Mouse (Mus musculus) megakaryocyte, embryonic 14.5 days (primary cell): ENCODE data around the gene Dbn1.

Experiments used
- FLI1 ChIP-seq: IDR thresholded peaks from 2 replicates; pipeline ENCODE4 v1.6.1; 2012; ENCODE audit warnings: low read length, inconsistent platforms, mixed read lengths
- GATA1 ChIP-seq: IDR thresholded peaks from 3 replicates; pipeline ENCODE4 v1.6.1; 2012; ENCODE audit warnings: mixed read lengths, low read length, inconsistent platforms, borderline replicate concordance

GRCm38 (mm10) chr13:55513111-55513748, 25.3 kb upstream of the Dbn1 start, which contains the start of gene Pdlim7:
- no peak for TF ChIP-seq GATA1
- no peak for TF ChIP-seq FLI1
